Mouse (Mus musculus) frontal cortex, adult (tissue): Measurements from ENCODE around the gene Jakmip3.
A peak's percentile ranks its signal among the peaks of the same experiment; 100 is the strongest.

Experiments
- ATAC-seq: cut with Nextera tagmentation; 2 replicates; pipeline ENCODE4 v1.9.2; 2017; ENCODE audit warnings: mild to moderate bottlenecking, moderate library complexity, mixed read lengths; ENCODE audit not compliant: low TSS enrichment

The Jakmip3 gene

GRCm38 (mm10) chr7:138945668-138946067 lies 5.1 kb downstream of the Jakmip3 start:
- ATAC-seq = no peak

- ATAC-seq = no peak
These were observed 7.2 kb downstream of the Jakmip3 start for GRCm38 (mm10) chr7:138947741-138948140.

GRCm38 (mm10) chr7:138948309-138948708 lies 7.8 kb downstream of the Jakmip3 start:
- no peak for ATAC-seq

- ATAC-seq = no peak
These were observed 15.3 kb downstream of the Jakmip3 start for GRCm38 (mm10) chr7:138955787-138956186.

- peak; percentile 80 for ATAC-seq
These were observed 16.6 kb downstream of the Jakmip3 start for GRCm38 (mm10) chr7:138957106-138957505.

- peak; percentile 56 for ATAC-seq
These were observed 19.2 kb downstream of the Jakmip3 start for GRCm38 (mm10) chr7:138959747-138960146.

- no peak for ATAC-seq
These were observed 23.2 kb downstream of the Jakmip3 start for GRCm38 (mm10) chr7:138963756-138964155.

GRCm38 (mm10) chr7:138968010-138968620 lies 27.6 kb downstream of the Jakmip3 start:
- ATAC-seq = peak; percentile 93

- ATAC-seq = peak; percentile 59; the same call in 1 of the 2 replicates
These were observed 37.0 kb downstream of the Jakmip3 start for GRCm38 (mm10) chr7:138977510-138977909.

GRCm38 (mm10) chr7:138984576-138984975 lies 44.0 kb downstream of the Jakmip3 start:
- ATAC-seq = no peak

- no peak for ATAC-seq
These were observed 48.6 kb downstream of the Jakmip3 start for GRCm38 (mm10) chr7:138989156-138989555.

- ATAC-seq = no peak
These were observed 62.2 kb downstream of the Jakmip3 start for GRCm38 (mm10) chr7:139002692-139003091.

GRCm38 (mm10) chr7:139003250-139003649 lies 62.7 kb downstream of the Jakmip3 start:
- no peak for ATAC-seq

- ATAC-seq = no peak
These were observed 69.4 kb downstream of the Jakmip3 start for GRCm38 (mm10) chr7:139009786-139010502.

- no peak for ATAC-seq
These were observed 70.5 kb downstream of the Jakmip3 start for GRCm38 (mm10) chr7:139011027-139011426.

- ATAC-seq = no peak
These were observed 71.1 kb downstream of the Jakmip3 start for GRCm38 (mm10) chr7:139011586-139011985.

- ATAC-seq = no peak
These were observed 72.3 kb downstream of the Jakmip3 start for GRCm38 (mm10) chr7:139012767-139013369.

- no peak for ATAC-seq
These were observed 74.6 kb downstream of the Jakmip3 start for GRCm38 (mm10) chr7:139015143-139015542.

GRCm38 (mm10) chr7:139016288-139016687 lies 75.8 kb downstream of the Jakmip3 start:
- ATAC-seq = no peak

GRCm38 (mm10) chr7:139017249-139017903 lies 76.8 kb downstream of the Jakmip3 start:
- peak; percentile 68; the same call in 1 of the 2 replicates for ATAC-seq

- no peak for ATAC-seq
These were observed 80.4 kb downstream of the Jakmip3 start for GRCm38 (mm10) chr7:139020884-139021283.

- no peak for ATAC-seq
These were observed 80.8 kb downstream of the Jakmip3 start for GRCm38 (mm10) chr7:139021326-139021725.
